Mouse (Mus musculus) heart, embryonic 12.5 days (tissue): ENCODE results near the gene Rassf3. TPM values are rescaled to one million over a fixed set of nuclear protein-coding genes. Genes with fewer than 3 reads are reported as not detected.
A peak's percentile ranks its signal among the peaks of the same experiment; 100 is the strongest.

Experiments
- ATAC-seq: fragments of 200-750 bp; cut with Nextera tagmentation; 2 replicates; pipeline ENCODE4 v1.8.0; 2017; ENCODE audit warnings: moderate TSS enrichment, moderate library complexity; ENCODE audit not compliant: insufficient number of reproducible peaks, low FRiP score
- H3K27ac ChIP-seq: fragments of 300-500 bp; sonication (generic); 2 replicates; pipeline ENCODE4 v1.5.1; 2016; ENCODE audit warnings: mild to moderate bottlenecking, moderate library complexity; ENCODE audit not compliant: poor library complexity, severe bottlenecking
- H3K27me3 ChIP-seq: fragments of 300-500 bp; sonication (generic); replicated peaks from 2 replicates; pipeline ENCODE4 v1.6.1; 2016; ENCODE audit warnings: mild to moderate bottlenecking, moderate library complexity
- H3K36me3 ChIP-seq: fragments of 300-500 bp; sonication (generic); 2 replicates; pipeline ENCODE4 v1.6.1; 2016; ENCODE audit warnings: mild to moderate bottlenecking, moderate library complexity
- H3K4me1 ChIP-seq: fragments of 300-500 bp; sonication (generic); replicated peaks from 2 replicates; pipeline ENCODE4 v1.6.1; 2016; ENCODE audit warnings: mild to moderate bottlenecking
- H3K4me2 ChIP-seq: fragments of 300-500 bp; sonication (generic); 2 replicates; pipeline ENCODE4 v1.6.1; 2016; ENCODE audit warnings: mild to moderate bottlenecking, moderate library complexity
- H3K4me3 ChIP-seq: fragments of 300-500 bp; sonication (generic); 2 replicates; pipeline ENCODE4 v1.5.1; 2016; ENCODE audit warnings: mild to moderate bottlenecking
- H3K9ac ChIP-seq: fragments of 300-500 bp; sonication (generic); 2 replicates; pipeline ENCODE4 v1.6.1; 2016; ENCODE audit warnings: mild to moderate bottlenecking, moderate library complexity
- H3K9me3 ChIP-seq: fragments of 300-500 bp; sonication (generic); replicated peaks from 2 replicates; pipeline ENCODE4 v1.6.1; 2016; ENCODE audit warnings: mild to moderate bottlenecking, moderate library complexity
- WGBS: fragments of 180-500 bp; shearing (Covaris S2); methylation state at CpG from one replicate; pipeline ENCODE4 v1.1.7; 2016; 5-methylcytosine and 5-hydroxymethylcytosine counted together
- polyA plus RNA-seq: library from polyadenylated mRNA; unstranded; fragments of >200 nt; fragmentation: Nextera tagmentation; extraction: Ambion mirVana; gene quantifications from 2 replicates; pipeline ENCODE4 v1.2.1, GENCODE M21; 2016

The Rassf3 gene
- polyA plus RNA-seq, 1 experiment from 2014 or later, result 27.0 TPM

GRCm38 (mm10) chr10:121421023-121421422 lies 55.1 kb downstream of the Rassf3 start:
- Histone ChIP-seq H3K4me2 (no peak overlapping the region), H3K27ac (no peak overlapping the region), H3K4me1 (peaks cover 83% of the 10 kb centered on the region), H3K9me3 (no peaks in the 10 kb centered on the region), H3K9ac (no peak overlapping the region), H3K36me3 (peaks cover 9% of the 10 kb centered on the region), H3K4me3 (no peak overlapping the region), H3K27me3 (no peaks in the 10 kb centered on the region)
- WGBS, result 65% methylated on average over 9 of the region's 9 CpGs
- no peak for ATAC-seq

GRCm38 (mm10) chr10:121419640-121420470 lies 56.3 kb downstream of the Rassf3 start:
- no peak overlapping the region for H3K4me3 ChIP-seq
- H3K27me3 ChIP-seq, result no peaks in the 10 kb centered on the region
- no peak overlapping the region for H3K9ac ChIP-seq
- peak overlapping the region; percentile 26 for H3K27ac ChIP-seq
- H3K9me3 ChIP-seq, result no peaks in the 10 kb centered on the region
- H3K4me1 ChIP-seq, result peaks cover 72% of the 10 kb centered on the region
- H3K36me3 ChIP-seq, result peaks cover 21% of the 10 kb centered on the region
- H3K4me2 ChIP-seq, result peak overlapping the region; percentile 20; the same call in 1 of the 2 replicates
- WGBS, result 50% methylated on average over 22 of the region's 22 CpGs
- peak; percentile 50; the same call in 1 of the 2 replicates for ATAC-seq

GRCm38 (mm10) chr10:121418835-121419234 lies 57.3 kb downstream of the Rassf3 start:
- Histone ChIP-seq H3K27ac (no peak overlapping the region), H3K4me1 (peaks cover 65% of the 10 kb centered on the region)
- 81% methylated on average over 14 of the region's 14 CpGs for WGBS

GRCm38 (mm10) chr10:121414127-121414526 lies 62.0 kb downstream of the Rassf3 start:
- H3K27ac ChIP-seq, result no peak overlapping the region
- 85% methylated on average over 13 of the region's 13 CpGs for WGBS
- peaks cover 62% of the 10 kb centered on the region for H3K36me3 ChIP-seq

More at GRCm38 (mm10) chr10:121418835-121419234, 57.3 kb downstream of the Rassf3 start:
- no peaks in the 10 kb centered on the region for H3K9me3 ChIP-seq
- no peaks in the 10 kb centered on the region for H3K27me3 ChIP-seq
- no peak overlapping the region for H3K9ac ChIP-seq
- peaks cover 31% of the 10 kb centered on the region for H3K36me3 ChIP-seq
- H3K4me3 ChIP-seq, result no peak overlapping the region
- no peak for ATAC-seq
- H3K4me2 ChIP-seq, result no peak overlapping the region

GRCm38 (mm10) chr10:121412824-121413223 lies 63.3 kb downstream of the Rassf3 start:
- H3K9me3 ChIP-seq, result no peaks in the 10 kb centered on the region
- no peaks in the 10 kb centered on the region for H3K27me3 ChIP-seq
- 90% methylated on average over 17 of the region's 17 CpGs for WGBS
- no peak for ATAC-seq
- H3K4me2 ChIP-seq, result no peak overlapping the region
- no peak overlapping the region for H3K4me3 ChIP-seq
- H3K27ac ChIP-seq, result no peak overlapping the region
- H3K36me3 ChIP-seq, result peaks cover 62% of the 10 kb centered on the region
- H3K9ac ChIP-seq, result no peak overlapping the region
- peaks cover 12% of the 10 kb centered on the region for H3K4me1 ChIP-seq

More at GRCm38 (mm10) chr10:121414127-121414526, 62.0 kb downstream of the Rassf3 start:
- Histone ChIP-seq H3K9me3 (no peaks in the 10 kb centered on the region), H3K27me3 (no peaks in the 10 kb centered on the region), H3K4me1 (peaks cover 18% of the 10 kb centered on the region), H3K4me2 (no peak overlapping the region), H3K4me3 (no peak overlapping the region), H3K9ac (no peak overlapping the region)
- ATAC-seq, result no peak

- no peak for ATAC-seq
- Histone ChIP-seq H3K4me2 (no peak overlapping the region), H3K9me3 (no peaks in the 10 kb centered on the region), H3K4me3 (no peak overlapping the region), H3K36me3 (peaks cover 61% of the 10 kb centered on the region), H3K27me3 (no peaks in the 10 kb centered on the region), H3K27ac (no peak overlapping the region), H3K4me1 (peaks cover 6% of the 10 kb centered on the region; the same call in 1 of the 2 replicates), H3K9ac (no peak overlapping the region)
- 79% methylated on average over 11 of the region's 11 CpGs for whole genome bisulfite sequencing
Observed at GRCm38 (mm10) chr10:121411721-121412455, 64.3 kb downstream of the Rassf3 start.

GRCm38 (mm10) chr10:121409717-121410116 lies 66.4 kb downstream of the Rassf3 start:
- H3K27ac ChIP-seq, result no peak overlapping the region
- WGBS, result 70% methylated on average over 7 of the region's 7 CpGs
- H3K9me3 ChIP-seq, result no peaks in the 10 kb centered on the region
- H3K4me3 ChIP-seq, result no peak overlapping the region
- H3K27me3 ChIP-seq, result no peaks in the 10 kb centered on the region
- no peak overlapping the region for H3K4me2 ChIP-seq
- no peaks in the 10 kb centered on the region for H3K4me1 ChIP-seq
- peaks cover 40% of the 10 kb centered on the region for H3K36me3 ChIP-seq
- no peak overlapping the region for H3K9ac ChIP-seq
- no peak for ATAC-seq

GRCm38 (mm10) chr10:121403946-121404345 lies 72.2 kb downstream of the Rassf3 start:
- no peak for ATAC-seq
- H3K27me3 ChIP-seq, result no peaks in the 10 kb centered on the region
- no peak overlapping the region for H3K27ac ChIP-seq
- no peak overlapping the region for H3K4me3 ChIP-seq
- H3K36me3 ChIP-seq, result peaks cover 6% of the 10 kb centered on the region; the same call in 1 of the 2 replicates
- no peaks in the 10 kb centered on the region for H3K9me3 ChIP-seq
- no peak overlapping the region for H3K9ac ChIP-seq
- WGBS, result 60% methylated on average over 6 of the region's 9 CpGs
- no peak overlapping the region for H3K4me2 ChIP-seq
- H3K4me1 ChIP-seq, result peaks cover 5% of the 10 kb centered on the region; the same call in 1 of the 2 replicates

GRCm38 (mm10) chr10:121403104-121403503 lies 73.0 kb downstream of the Rassf3 start:
- WGBS, result 46% methylated on average over 9 of the region's 9 CpGs
- no peak overlapping the region for H3K4me2 ChIP-seq
- ATAC-seq, result no peak
- no peak overlapping the region for H3K9ac ChIP-seq
- no peak overlapping the region for H3K4me3 ChIP-seq
- H3K9me3 ChIP-seq, result no peaks in the 10 kb centered on the region
- H3K27ac ChIP-seq, result no peak overlapping the region
- no peaks in the 10 kb centered on the region for H3K27me3 ChIP-seq
- H3K36me3 ChIP-seq, result peaks cover 6% of the 10 kb centered on the region; the same call in 1 of the 2 replicates
- H3K4me1 ChIP-seq, result peaks cover 5% of the 10 kb centered on the region; the same call in 1 of the 2 replicates

- no peaks in the 10 kb centered on the region for H3K9me3 ChIP-seq
- peaks cover 7% of the 10 kb centered on the region for H3K4me1 ChIP-seq
- no peak for ATAC-seq
- no peaks in the 10 kb centered on the region for H3K27me3 ChIP-seq
- H3K9ac ChIP-seq, result no peak overlapping the region
- no peak overlapping the region for H3K27ac ChIP-seq
- H3K36me3 ChIP-seq, result peaks cover 6% of the 10 kb centered on the region; the same call in 1 of the 2 replicates
- H3K4me2 ChIP-seq, result no peak overlapping the region
- no peak overlapping the region for H3K4me3 ChIP-seq
- WGBS, result 63% methylated on average over 7 of the region's 7 CpGs
Observed at GRCm38 (mm10) chr10:121401005-121401404, 75.1 kb downstream of the Rassf3 start.

GRCm38 (mm10) chr10:121398599-121398998 lies 77.5 kb downstream of the Rassf3 start:
- H3K27ac ChIP-seq, result no peak overlapping the region
- peaks cover 22% of the 10 kb centered on the region for H3K4me1 ChIP-seq
- no peak for ATAC-seq
- H3K4me3 ChIP-seq, result no peak overlapping the region
- 85% methylated on average over 7 of the region's 7 CpGs for WGBS
- H3K36me3 ChIP-seq, result peaks cover 28% of the 10 kb centered on the region
- no peaks in the 10 kb centered on the region for H3K9me3 ChIP-seq
- no peaks in the 10 kb centered on the region for H3K27me3 ChIP-seq
- no peak overlapping the region for H3K4me2 ChIP-seq
- H3K9ac ChIP-seq, result no peak overlapping the region
